Mouse (Mus musculus) frontal cortex, postnatal 10 days (tissue): ENCODE results near the gene Mrps36.
A peak's percentile ranks its signal among the peaks of the same experiment; 100 is the strongest.
"Not testable (repeated sequence)": the region's sequence is repeated elsewhere in the genome, so short reads cannot be mapped to it uniquely, and the experiment has no call there.

Source experiments
- DNase-seq, 2 experiments: peaks; one replicate each; pipeline ENCODE4 v3.0.0; 2022; ENCODE audit warnings: low spot score in 2 of 2, mixed read lengths in 1 of 2

Gene Mrps36

GRCm38 (mm10) chr13:100732756-100733155, 11.7 kb downstream of the Mrps36 start:
- DNase-seq = no peak

DNA sequence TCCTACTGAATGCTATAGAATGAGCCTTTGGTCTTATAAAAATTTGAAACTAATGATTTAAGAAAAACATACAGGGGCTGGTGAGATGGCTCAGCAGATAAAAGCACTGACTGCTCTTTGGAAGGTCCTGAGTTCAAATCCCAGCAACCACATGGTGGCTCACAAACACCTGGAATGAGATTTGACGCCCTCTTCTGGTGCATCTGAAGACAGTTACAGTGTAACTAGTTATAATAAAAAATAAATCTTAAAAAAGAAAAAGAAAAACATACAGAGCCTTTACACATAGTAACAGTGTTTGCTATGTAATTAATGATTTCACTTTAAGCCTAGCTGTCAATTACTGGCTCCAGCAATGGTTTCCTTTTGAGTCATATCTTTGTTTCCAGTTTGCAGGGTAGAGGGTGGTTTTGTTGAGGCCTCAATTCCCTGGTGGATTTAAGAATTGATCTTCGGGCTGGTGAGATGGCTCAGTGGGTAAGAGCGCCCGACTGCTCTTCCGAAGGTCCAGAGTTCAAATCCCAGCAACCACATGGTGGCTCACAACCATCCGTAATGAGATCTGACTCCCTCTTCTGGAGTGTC, 12.9 kb downstream of the Mrps36 start:
- DNase-seq = not testable (repeated sequence)

- peak; percentile 90 to 92 for DNase-seq
Measured at GRCm38 (mm10) chr13:100730861-100731176, 13.6 kb downstream of the Mrps36 start, which contains the start of gene Cdk7. Gene Cdk7 (minus strand): TSS chr13:100730939.

- DNase-seq = no peak
Measured at GRCm38 (mm10) chr13:100730153-100730860, 14.2 kb downstream of the Mrps36 start.

DNA sequence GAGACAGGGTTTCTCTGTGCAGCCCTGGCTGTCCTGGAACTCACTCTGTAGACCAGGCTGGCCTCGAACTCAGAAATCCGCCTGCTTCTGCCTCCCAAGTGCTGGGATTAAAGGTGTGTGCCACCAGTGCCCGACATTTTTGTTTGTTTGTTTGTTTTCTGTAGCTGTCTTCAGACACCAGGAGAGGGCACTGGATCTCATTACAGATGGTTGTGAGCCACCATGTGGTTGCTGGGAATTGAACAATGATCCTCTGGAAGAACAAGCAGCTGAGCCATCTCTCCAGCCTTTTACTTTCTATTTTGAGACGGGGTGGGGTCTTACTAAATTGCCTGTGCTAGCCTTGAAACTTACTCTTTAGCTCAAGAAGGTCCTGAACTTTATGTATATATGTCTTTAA, 15.9 kb downstream of the Mrps36 start:
- not testable (repeated sequence) for DNase-seq

GRCm38 (mm10) chr13:100728086-100728485, 16.4 kb downstream of the Mrps36 start:
- DNase-seq = no peak

DNA sequence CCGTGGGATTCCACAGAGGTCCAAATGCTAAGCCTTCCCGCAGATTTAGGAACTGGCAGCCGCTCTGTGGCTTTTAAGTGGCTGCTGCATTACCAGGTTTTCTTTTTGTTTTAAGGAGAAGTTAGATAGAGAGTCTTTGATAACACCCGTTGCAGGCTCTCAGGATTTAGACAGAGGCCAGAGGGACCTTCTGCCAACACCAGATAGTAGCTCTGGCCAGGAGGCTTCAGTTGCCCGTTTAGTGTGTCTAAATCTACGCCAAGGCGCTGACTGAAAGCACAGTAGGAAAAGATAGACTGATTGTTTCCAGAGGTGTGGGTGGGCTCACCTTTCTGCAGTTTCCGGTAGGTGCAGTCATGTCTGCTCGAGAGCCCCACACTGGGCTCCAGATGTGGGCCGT, 19.3 kb downstream of the Mrps36 start:
- DNase-seq = no peak

DNA sequence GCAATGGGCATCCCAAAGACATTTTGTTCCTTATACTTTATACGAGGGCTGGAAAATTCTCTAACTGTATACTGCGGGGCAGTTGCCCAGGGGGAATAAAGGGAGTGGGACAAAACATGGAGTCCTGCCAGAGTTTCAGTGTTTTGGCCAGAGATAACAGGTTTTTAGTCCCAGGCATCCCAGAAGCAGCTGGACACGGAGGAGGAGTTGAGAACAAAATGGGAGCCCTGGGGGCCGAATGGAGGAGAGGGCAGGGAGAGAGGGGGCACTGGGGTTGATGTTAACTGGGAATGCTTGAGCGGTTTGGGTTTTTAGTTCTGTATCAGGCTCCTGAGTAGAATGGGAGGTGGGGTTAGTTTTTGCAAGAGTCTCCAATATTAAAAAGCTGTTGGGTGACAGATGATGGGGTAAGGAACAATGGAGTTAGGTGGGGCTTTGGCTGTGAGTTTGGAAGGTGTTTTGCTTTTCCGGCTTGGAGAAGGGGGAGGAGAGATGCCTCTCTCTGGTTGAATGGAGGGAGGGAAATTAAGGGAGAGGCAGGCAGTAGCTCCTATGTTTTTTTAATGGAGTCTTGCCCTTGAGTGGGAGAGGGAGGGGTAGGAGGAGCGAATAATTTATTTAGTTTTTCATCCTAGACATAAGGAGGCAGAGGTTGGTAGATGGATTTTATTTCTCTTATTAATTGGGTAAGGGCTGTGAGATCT, 20.3 kb downstream of the Mrps36 start:
- DNase-seq = no peak

GRCm38 (mm10) chr13:100721656-100722055, 22.8 kb downstream of the Mrps36 start:
- no peak for DNase-seq

DNA sequence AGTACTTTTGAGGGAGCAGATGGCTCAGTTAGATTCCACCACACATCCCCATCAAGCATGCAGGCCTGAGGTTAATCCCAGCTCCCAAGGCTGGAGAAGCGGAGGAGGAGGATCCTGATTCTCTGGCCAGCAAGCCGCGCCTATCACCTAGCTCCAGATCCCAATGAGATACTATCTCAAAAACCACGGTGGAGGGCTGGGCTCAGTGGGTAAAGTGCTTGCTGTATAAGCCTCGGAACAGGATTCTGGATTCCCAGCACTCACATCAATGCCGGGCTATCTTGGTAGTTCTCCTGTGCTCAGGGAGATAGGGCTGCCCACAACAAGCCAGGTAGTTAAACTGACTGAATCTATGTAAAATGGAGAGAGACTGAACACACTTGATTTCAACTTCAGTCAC, 29.0 kb downstream of the Mrps36 start:
- DNase-seq = no peak

GRCm38 (mm10) chr13:100706206-100706605, 38.3 kb downstream of the Mrps36 start:
- DNase-seq = no peak

DNA sequence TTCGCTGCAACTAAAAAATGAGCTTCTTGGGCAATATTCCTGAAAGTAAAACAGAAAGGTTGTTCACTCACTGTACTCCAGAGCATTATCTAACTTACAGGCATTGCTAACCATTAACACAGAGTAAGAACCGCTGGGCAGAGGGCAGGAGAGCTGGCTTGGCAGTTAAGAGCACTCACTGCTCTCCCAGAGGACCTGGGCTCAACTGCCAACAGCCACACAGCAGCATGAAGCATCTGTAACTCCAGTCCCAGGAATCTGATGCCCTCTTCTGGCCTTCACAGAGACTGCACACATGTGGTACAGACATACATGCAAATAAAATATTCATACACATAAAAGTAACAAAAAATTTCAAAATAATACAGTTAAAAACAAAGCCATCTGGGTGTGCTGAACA, 41.0 kb downstream of the Mrps36 start:
- no peak for DNase-seq

DNA sequence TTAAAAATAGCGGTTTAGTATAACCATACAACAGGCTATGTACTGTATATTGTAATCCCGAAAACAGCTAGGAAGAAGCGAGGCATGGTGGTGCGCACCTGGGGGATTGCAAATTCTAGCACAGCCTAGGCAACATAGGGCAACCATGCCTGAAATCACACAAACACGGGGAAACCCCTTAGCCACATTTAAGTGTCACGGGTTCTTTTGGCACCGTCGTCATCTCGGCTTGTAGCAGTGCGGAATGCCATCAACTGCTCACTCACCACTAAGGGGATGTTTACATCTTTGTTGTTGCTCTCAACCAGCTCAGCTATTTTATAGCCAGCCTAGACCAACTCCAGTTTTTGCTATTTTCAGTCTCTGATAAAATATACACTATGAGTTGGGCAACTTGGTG, 45.6 kb downstream of the Mrps36 start:
- no peak for DNase-seq

GRCm38 (mm10) chr13:100697541-100697940, 46.9 kb downstream of the Mrps36 start:
- no peak for DNase-seq

DNA sequence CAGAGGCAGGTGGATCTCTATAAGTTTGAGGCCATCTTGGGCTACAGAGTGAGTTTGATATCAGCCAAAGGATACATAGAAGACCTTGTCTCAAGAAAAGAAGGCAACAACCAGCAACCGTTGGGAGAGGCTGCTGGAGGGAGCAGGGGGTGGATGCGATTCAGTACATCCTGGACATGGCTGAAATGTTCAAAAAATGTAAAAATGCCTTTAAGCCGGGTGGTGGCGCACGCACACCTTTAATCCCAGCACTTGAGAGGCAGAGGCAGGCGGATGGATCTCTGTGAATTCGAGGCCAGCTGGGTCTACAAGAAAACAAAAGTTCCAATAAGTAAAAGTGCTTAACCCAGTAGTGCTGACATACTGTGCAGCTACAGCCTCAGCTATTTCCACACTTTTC, 56.9 kb downstream of the Mrps36 start:
- DNase-seq = no peak
